Mouse (Mus musculus): ENCODE measurements at regions not wholly inside any gene's neighbourhood (a gene's known extent, or its start where the extent isn't known, plus 50 kb on each side); places are given as distances from the start of the nearest gene placed in this dataset.

DNA sequence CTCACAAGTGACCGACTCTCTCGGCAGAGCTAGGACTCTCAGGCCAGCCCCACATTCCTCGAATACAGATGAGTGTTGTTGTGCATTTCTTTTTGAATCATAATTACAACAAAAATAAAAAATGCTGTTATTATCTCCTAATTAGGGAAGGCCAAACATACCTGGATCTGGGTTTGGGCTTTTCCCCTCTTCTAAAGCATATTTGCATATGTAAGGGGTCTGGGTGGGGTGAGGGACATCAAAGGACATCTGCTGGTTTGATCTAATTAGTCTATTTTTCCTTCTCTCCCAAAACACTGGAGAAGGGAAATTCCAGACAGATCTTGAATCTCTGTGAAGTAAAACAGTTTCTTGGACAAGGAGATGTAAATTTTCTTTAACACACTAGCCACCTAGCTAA, 85.3 kb downstream of the Tfap2a start:
- Histone ChIP-seq H3K9me3 (replicated peaks; ENCODE audit: control insufficient read depth, low read length) (no peaks in the 10 kb centered on the region), H3K27ac (ENCODE audit: low read length) (no peak overlapping the region), H3K4me1 (ENCODE audit: control insufficient read depth, insufficient read depth, low read length) (peaks cover 7% of the 10 kb centered on the region; the same call in 1 of the 2 replicates), H3K9ac (ENCODE audit: low read length) (no peak overlapping the region), H3K27me3 (ENCODE audit: control insufficient read depth, insufficient read depth, low read length) (no peaks in the 10 kb centered on the region), H3K36me3 (ENCODE audit: control insufficient read depth, insufficient read depth, low read length) (no peaks in the 10 kb centered on the region), H3K4me3 (replicated peaks; ENCODE audit: low read length) (no peak overlapping the region), H3K4me2 (ENCODE audit: low read depth, low read length) (no peak overlapping the region)
- no peak for ATAC-seq (ENCODE audit: insufficient read depth, low FRiP score)
- 82% methylated on average over 3 of the region's 3 CpGs for WGBS

DNA sequence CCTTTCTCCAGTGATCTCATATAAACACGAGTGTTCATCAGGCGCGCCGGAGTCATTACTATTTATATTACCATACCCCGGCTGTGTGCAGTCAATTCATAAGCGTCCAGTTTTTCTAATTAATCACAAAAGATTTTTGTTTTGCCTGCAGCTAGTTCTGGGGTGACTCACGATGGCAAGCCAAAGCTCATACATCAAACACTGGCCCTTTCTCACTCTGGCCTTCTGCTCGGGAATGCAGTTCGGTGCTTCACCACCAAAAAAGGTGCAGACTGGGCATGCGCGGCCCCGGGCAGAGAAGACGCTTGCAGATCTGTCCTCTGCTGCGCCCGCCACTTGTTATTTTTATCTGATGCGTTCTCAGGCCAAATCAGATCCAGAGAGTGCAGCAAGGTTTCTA, 87.1 kb downstream of the Tfap2a start:
- Histone ChIP-seq H3K4me3 (replicated peaks; ENCODE audit: low read length) (0 out of 2 replicates have a peak overlapping the region, but pooled peaks have one; percentile 5), H3K9me3 (replicated peaks; ENCODE audit: control insufficient read depth, low read length) (no peaks in the 10 kb centered on the region), H3K9ac (ENCODE audit: low read length) (no peak overlapping the region), H3K4me2 (ENCODE audit: low read depth, low read length) (peak overlapping the region; percentile 46), H3K4me1 (ENCODE audit: control insufficient read depth, insufficient read depth, low read length) (peaks cover 7% of the 10 kb centered on the region; the same call in 1 of the 2 replicates), H3K27ac (ENCODE audit: low read length) (peak overlapping the region; percentile 37; the same call in 1 of the 2 replicates), H3K27me3 (ENCODE audit: control insufficient read depth, insufficient read depth, low read length) (no peaks in the 10 kb centered on the region), H3K36me3 (ENCODE audit: control insufficient read depth, insufficient read depth, low read length) (no peaks in the 10 kb centered on the region)
- WGBS: 29% methylated on average over 16 of the region's 16 CpGs
- ATAC-seq (ENCODE audit: insufficient read depth, low FRiP score): peak; percentile 73; the same call in 1 of the 2 replicates

- no peak overlapping the region for H3K9ac ChIP-seq (ENCODE audit: low read length)
- 38% methylated on average over 10 of the region's 10 CpGs for WGBS
- H3K4me1 ChIP-seq (ENCODE audit: control insufficient read depth, insufficient read depth, low read length): peaks cover 7% of the 10 kb centered on the region; the same call in 1 of the 2 replicates
- ATAC-seq (ENCODE audit: insufficient read depth, low FRiP score): no peak
- H3K4me2 ChIP-seq (ENCODE audit: low read depth, low read length): no peak overlapping the region; the same call in 1 of the 2 replicates
- H3K36me3 ChIP-seq (ENCODE audit: control insufficient read depth, insufficient read depth, low read length): no peaks in the 10 kb centered on the region
- H3K4me3 ChIP-seq (replicated peaks; ENCODE audit: low read length): no peak overlapping the region
- no peaks in the 10 kb centered on the region for H3K9me3 ChIP-seq (replicated peaks; ENCODE audit: control insufficient read depth, low read length)
- no peaks in the 10 kb centered on the region for H3K27me3 ChIP-seq (ENCODE audit: control insufficient read depth, insufficient read depth, low read length)
- H3K27ac ChIP-seq (ENCODE audit: low read length): peak overlapping the region; percentile 37; the same call in 1 of the 2 replicates
Observed at GRCm38 (mm10) chr13:40650036-40650709, 88.0 kb downstream of the Tfap2a start.

GRCm38 (mm10) chr13:40649096-40650035, 88.8 kb downstream of the Tfap2a start:
- Histone ChIP-seq H3K36me3 (ENCODE audit: control insufficient read depth, insufficient read depth, low read length) (no peaks in the 10 kb centered on the region), H3K4me1 (ENCODE audit: control insufficient read depth, insufficient read depth, low read length) (peaks cover 7% of the 10 kb centered on the region; the same call in 1 of the 2 replicates), H3K27ac (ENCODE audit: low read length) (no peak overlapping the region), H3K9ac (ENCODE audit: low read length) (no peak overlapping the region), H3K4me2 (ENCODE audit: low read depth, low read length) (no peak overlapping the region), H3K9me3 (replicated peaks; ENCODE audit: control insufficient read depth, low read length) (no peaks in the 10 kb centered on the region), H3K4me3 (replicated peaks; ENCODE audit: low read length) (no peak overlapping the region), H3K27me3 (ENCODE audit: control insufficient read depth, insufficient read depth, low read length) (no peaks in the 10 kb centered on the region)
- no peak for ATAC-seq (ENCODE audit: insufficient read depth, low FRiP score)
- WGBS: 47% methylated on average over 10 of the region's 10 CpGs

DNA sequence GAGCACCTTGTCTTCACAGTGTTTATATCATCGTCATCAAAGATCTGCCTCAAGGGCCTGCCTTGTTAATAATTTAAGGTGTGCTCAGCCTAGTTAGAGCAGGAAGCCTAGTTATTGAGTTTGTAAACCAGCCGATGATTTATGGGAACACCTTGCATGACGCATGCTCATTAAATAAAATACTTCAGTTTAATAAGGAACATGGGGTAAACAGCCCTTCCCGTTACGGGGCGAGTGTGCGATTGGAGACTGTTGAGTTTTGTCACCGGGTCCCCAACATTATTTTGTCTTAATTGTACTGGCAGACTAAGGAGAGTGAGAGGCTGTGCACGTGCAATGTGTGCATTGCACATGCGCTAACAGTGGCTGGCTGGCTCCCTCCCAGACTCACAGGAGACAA, 92.0 kb downstream of the Tfap2a start:
- Histone ChIP-seq H3K9me3 (replicated peaks; ENCODE audit: control insufficient read depth, low read length) (no peaks in the 10 kb centered on the region), H3K4me2 (ENCODE audit: low read depth, low read length) (no peak overlapping the region), H3K27ac (ENCODE audit: low read length) (no peak overlapping the region), H3K4me3 (replicated peaks; ENCODE audit: low read length) (no peak overlapping the region), H3K27me3 (ENCODE audit: control insufficient read depth, insufficient read depth, low read length) (no peaks in the 10 kb centered on the region), H3K4me1 (ENCODE audit: control insufficient read depth, insufficient read depth, low read length) (peaks cover 5% of the 10 kb centered on the region; the same call in 1 of the 2 replicates), H3K36me3 (ENCODE audit: control insufficient read depth, insufficient read depth, low read length) (no peaks in the 10 kb centered on the region), H3K9ac (ENCODE audit: low read length) (no peak overlapping the region)
- no peak for ATAC-seq (ENCODE audit: insufficient read depth, low FRiP score)
- WGBS: 81% methylated on average over 10 of the region's 10 CpGs

DNA sequence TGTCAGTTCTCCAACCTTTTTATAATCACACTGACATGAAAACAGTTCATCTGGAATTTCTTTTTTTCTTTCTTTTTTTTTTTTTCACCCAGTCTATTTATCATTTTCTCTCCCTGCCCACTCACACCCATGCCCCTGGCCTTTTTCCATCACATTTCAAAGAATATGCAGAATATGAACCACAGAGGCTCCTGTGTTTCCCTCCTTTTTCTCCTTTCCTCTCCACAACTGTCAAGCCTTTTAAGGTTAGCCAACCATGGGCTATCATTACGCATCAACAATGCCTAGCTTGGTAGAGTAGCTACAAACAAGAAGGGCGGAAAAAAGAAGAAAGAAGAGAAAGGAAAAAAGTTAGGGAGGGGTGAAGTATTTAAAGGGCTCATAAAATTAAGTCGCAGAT, 92.5 kb downstream of the Tfap2a start:
- H3K4me2 ChIP-seq (ENCODE audit: low read depth, low read length): no peak overlapping the region
- H3K4me1 ChIP-seq (ENCODE audit: control insufficient read depth, insufficient read depth, low read length): 0 out of 2 replicates have a peak, but pooled peaks cover 3% of the 10 kb centered on the region
- H3K27me3 ChIP-seq (ENCODE audit: control insufficient read depth, insufficient read depth, low read length): no peaks in the 10 kb centered on the region
- H3K9me3 ChIP-seq (replicated peaks; ENCODE audit: control insufficient read depth, low read length): no peaks in the 10 kb centered on the region
- ATAC-seq (ENCODE audit: insufficient read depth, low FRiP score): no peak
- no peak overlapping the region for H3K4me3 ChIP-seq (replicated peaks; ENCODE audit: low read length)
- H3K36me3 ChIP-seq (ENCODE audit: control insufficient read depth, insufficient read depth, low read length): no peaks in the 10 kb centered on the region
- 93% methylated on average over 3 of the region's 3 CpGs for WGBS
- H3K9ac ChIP-seq (ENCODE audit: low read length): no peak overlapping the region
- no peak overlapping the region for H3K27ac ChIP-seq (ENCODE audit: low read length)

- H3K9ac ChIP-seq (ENCODE audit: low read length): no peak overlapping the region
- WGBS: 58% methylated on average over 6 of the region's 6 CpGs
- H3K27me3 ChIP-seq (ENCODE audit: control insufficient read depth, insufficient read depth, low read length): no peaks in the 10 kb centered on the region
- H3K9me3 ChIP-seq (replicated peaks; ENCODE audit: control insufficient read depth, low read length): no peaks in the 10 kb centered on the region
- no peak overlapping the region for H3K4me3 ChIP-seq (replicated peaks; ENCODE audit: low read length)
- no peak overlapping the region for H3K4me2 ChIP-seq (ENCODE audit: low read depth, low read length)
- H3K36me3 ChIP-seq (ENCODE audit: control insufficient read depth, insufficient read depth, low read length): no peaks in the 10 kb centered on the region
- H3K4me1 ChIP-seq (ENCODE audit: control insufficient read depth, insufficient read depth, low read length): no peaks in the 10 kb centered on the region
- ATAC-seq (ENCODE audit: insufficient read depth, low FRiP score): no peak
- no peak overlapping the region for H3K27ac ChIP-seq (ENCODE audit: low read length)
Observed at GRCm38 (mm10) chr13:40642931-40643330, 95.2 kb downstream of the Tfap2a start.

DNA sequence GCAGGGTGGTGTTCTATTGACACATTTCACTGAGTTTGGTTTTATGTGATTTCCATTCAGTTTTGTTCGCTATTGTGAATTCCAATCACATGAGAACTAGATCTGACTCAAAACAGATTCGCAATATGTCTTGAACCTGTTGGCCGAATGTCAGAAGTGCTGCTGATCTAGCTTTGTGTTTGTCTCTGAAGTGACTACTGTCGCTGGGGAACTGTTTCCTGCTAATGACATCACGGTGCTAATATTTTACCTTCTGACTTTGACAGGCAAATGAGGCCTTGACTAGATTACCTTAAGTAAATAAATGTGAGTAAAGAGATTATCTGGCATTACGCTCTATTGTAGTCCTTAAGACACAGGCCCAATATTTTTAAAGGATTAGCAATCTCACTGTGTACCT, 100.9 kb downstream of the Tfap2a start:
- Histone ChIP-seq H3K9me3 (replicated peaks; ENCODE audit: control insufficient read depth, low read length) (no peaks in the 10 kb centered on the region), H3K4me2 (ENCODE audit: low read depth, low read length) (no peak overlapping the region), H3K27me3 (ENCODE audit: control insufficient read depth, insufficient read depth, low read length) (no peaks in the 10 kb centered on the region), H3K4me1 (ENCODE audit: control insufficient read depth, insufficient read depth, low read length) (no peaks in the 10 kb centered on the region), H3K27ac (ENCODE audit: low read length) (no peak overlapping the region), H3K36me3 (ENCODE audit: control insufficient read depth, insufficient read depth, low read length) (no peaks in the 10 kb centered on the region), H3K4me3 (replicated peaks; ENCODE audit: low read length) (no peak overlapping the region), H3K9ac (ENCODE audit: low read length) (no peak overlapping the region)
- no peak for ATAC-seq (ENCODE audit: insufficient read depth, low FRiP score)
- 60% methylated on average over 6 of the region's 6 CpGs for WGBS

GRCm38 (mm10) chr13:40617881-40618280, 120.3 kb downstream of the Tfap2a start:
- Histone ChIP-seq H3K36me3 (ENCODE audit: control insufficient read depth, insufficient read depth, low read length) (no peaks in the 10 kb centered on the region), H3K4me1 (ENCODE audit: control insufficient read depth, insufficient read depth, low read length) (no peaks in the 10 kb centered on the region), H3K27me3 (ENCODE audit: control insufficient read depth, insufficient read depth, low read length) (no peaks in the 10 kb centered on the region), H3K9me3 (replicated peaks; ENCODE audit: control insufficient read depth, low read length) (no peaks in the 10 kb centered on the region), H3K4me3 (replicated peaks; ENCODE audit: low read length) (no peak overlapping the region), H3K9ac (ENCODE audit: low read length) (no peak overlapping the region), H3K27ac (ENCODE audit: low read length) (no peak overlapping the region), H3K4me2 (ENCODE audit: low read depth, low read length) (no peak overlapping the region)
- ATAC-seq (ENCODE audit: insufficient read depth, low FRiP score): no peak
- WGBS: 96% methylated on average over 20 of the region's 20 CpGs

All from stomach, embryonic 16.5 days (tissue).